Mouse (Mus musculus): ENCODE measurements around the gene Magi1. TPM values are rescaled to one million over a fixed set of nuclear protein-coding genes. Genes with fewer than 3 reads are reported as not detected.

The Magi1 gene
- total and polyA plus RNA-seq, 3 experiments = not detected

DNA sequence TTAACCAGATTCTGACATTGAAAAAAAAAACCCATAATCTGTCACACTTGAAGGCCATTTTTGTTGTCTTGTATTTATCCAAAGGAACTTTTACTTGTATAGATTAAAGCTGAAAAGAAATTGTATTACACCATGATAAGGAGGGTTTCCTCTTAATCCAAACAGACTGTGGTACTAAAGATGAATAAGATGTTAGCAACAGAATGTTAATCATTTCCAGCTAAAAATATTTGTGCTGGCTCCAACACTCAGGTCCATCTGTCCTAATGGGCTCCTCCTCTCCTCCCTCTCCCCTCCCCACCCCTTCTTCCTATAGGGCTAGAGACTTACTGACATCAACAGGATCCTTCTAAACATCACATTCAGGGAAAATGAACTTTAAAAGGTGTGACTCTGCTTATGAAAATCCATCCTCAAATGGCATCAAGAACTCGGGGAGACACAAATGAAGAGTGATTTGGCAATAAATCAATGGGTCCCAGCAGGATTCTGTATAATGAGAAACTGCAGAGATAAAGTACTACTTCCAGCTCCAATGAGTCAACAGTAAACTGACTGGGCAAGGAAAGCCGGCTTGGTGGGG, 102.0 kb downstream of the Magi1 start:
- H3K79me2 ChIP-seq (ENCODE audit: control insufficient read depth, insufficient read depth, low read length, poor library complexity) = no peaks in the 10 kb centered on the region
- TF ChIP-seq MAX (IDR thresholded peaks at IDR 0.05; ENCODE audit: low read length) (no peak), EP300 (IDR thresholded peaks at IDR 0.05; ENCODE audit: low read depth in 1 of 2, low read length in 2 of 2) (no peak), CTCF (IDR thresholded peaks at IDR 0.05 in 2 of 3, conservative IDR thresholded peaks at IDR 0.05 in 1 of 3; ENCODE audit: control insufficient read depth in 1 of 3, insufficient read depth in 1 of 3, low read depth in 2 of 3, low read length in 3 of 3, poor library complexity in 1 of 3, severe bottlenecking in 1 of 3) (no peak), KAT2A (conservative IDR thresholded peaks at IDR 0.05; ENCODE audit: low read depth, low read length) (no peak), POLR2AphosphoS5 (IDR thresholded peaks at IDR 0.05; ENCODE audit: borderline replicate concordance, low read depth, low read length) (no peak), MAZ (IDR thresholded peaks at IDR 0.05; ENCODE audit: low read depth, low read length) (no peak), USF1 (IDR thresholded peaks at IDR 0.05; ENCODE audit: low read depth, low read length) (no peak)
- no peaks in the 10 kb centered on the region for H3K4me1 ChIP-seq (ENCODE audit: control insufficient read depth in 1 of 2, insufficient read depth in 2 of 2, low read length in 2 of 2)
- no peaks in the 10 kb centered on the region for H3K27me3 ChIP-seq (ENCODE audit: control insufficient read depth in 1 of 2, insufficient read depth in 2 of 2, low read length in 2 of 2)
- H3K9me3 ChIP-seq (replicated peaks; ENCODE audit: insufficient read depth, low read length) = no peaks in the 10 kb centered on the region
- no peaks in the 10 kb centered on the region for H3K36me3 ChIP-seq (ENCODE audit: control insufficient read depth in 1 of 2, insufficient read depth in 2 of 2, low read length in 2 of 2)
- H3K27ac ChIP-seq (ENCODE audit: control insufficient read depth, low read depth, low read length) = no peak overlapping the region
- no peak for DNase-seq (ENCODE audit: low read depth, low spot score)
- no peak overlapping the region for H3K9ac ChIP-seq (ENCODE audit: control insufficient read depth, low read depth, low read length, poor library complexity, severe bottlenecking)
- no peak overlapping the region for H3K4me3 ChIP-seq (ENCODE audit: control insufficient read depth in 1 of 2, insufficient read depth in 1 of 2, low read depth in 2 of 2, low read length in 2 of 2)

DNA sequence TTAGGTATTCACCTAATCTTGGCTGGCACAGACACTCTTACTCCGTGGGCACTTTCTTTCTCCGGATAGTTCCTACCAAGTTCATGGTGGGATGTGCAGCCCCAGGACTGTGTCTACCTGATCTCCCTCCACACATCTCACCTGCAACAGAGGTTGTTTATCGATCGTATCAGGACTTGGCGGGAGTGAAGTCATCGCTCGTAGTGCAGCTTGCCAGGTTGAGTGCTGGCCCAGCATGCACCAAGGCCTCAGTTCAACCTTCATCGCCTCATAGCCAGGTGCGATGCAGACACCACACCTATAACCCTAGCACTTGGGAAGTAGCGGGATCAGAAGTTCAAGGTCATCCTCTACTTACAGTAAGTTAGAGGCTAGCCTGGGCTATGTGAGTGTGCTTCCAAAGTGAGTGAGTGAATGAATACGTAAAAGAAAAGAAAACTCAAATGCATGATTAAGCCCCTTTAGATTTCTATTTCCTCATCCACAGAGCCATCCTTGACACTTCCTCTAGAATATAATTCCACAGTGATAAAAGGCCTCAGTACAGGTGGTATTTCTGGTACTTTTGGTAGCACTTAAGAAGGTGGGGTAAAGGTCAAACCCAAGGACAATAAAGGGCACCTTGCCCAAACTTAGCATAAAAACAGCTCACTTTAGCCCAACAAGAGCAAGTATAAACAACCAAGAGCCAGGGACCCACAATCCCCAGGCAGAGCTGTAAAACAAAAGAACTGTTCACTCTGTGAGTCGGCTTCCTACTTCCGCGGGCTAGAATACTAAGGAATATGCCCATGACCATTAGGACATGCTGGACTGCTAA, 103.2 kb downstream of the Magi1 start:
- Histone ChIP-seq H3K4me1 (ENCODE audit: control insufficient read depth in 1 of 2, insufficient read depth in 2 of 2, low read length in 2 of 2) (no peaks in the 10 kb centered on the region), H3K27ac (ENCODE audit: control insufficient read depth, low read depth, low read length) (no peak overlapping the region), H3K79me2 (ENCODE audit: control insufficient read depth, insufficient read depth, low read length, poor library complexity) (no peaks in the 10 kb centered on the region), H3K36me3 (ENCODE audit: control insufficient read depth in 1 of 2, insufficient read depth in 2 of 2, low read length in 2 of 2) (no peaks in the 10 kb centered on the region), H3K4me3 (ENCODE audit: control insufficient read depth in 1 of 2, insufficient read depth in 1 of 2, low read depth in 2 of 2, low read length in 2 of 2) (no peak overlapping the region), H3K27me3 (ENCODE audit: control insufficient read depth in 1 of 2, insufficient read depth in 2 of 2, low read length in 2 of 2) (no peaks in the 10 kb centered on the region), H3K9me3 (replicated peaks; ENCODE audit: insufficient read depth, low read length) (no peaks in the 10 kb centered on the region), H3K9ac (ENCODE audit: control insufficient read depth, low read depth, low read length, poor library complexity, severe bottlenecking) (no peak overlapping the region)
- no peak for DNase-seq (ENCODE audit: low read depth, low spot score)
- no peak for TF ChIP-seq MEF2A (IDR thresholded peaks at IDR 0.05; ENCODE audit: extremely low read depth, insufficient replicate concordance, low read depth, low read length, poor library complexity, severe bottlenecking)
- TF ChIP-seq ZNF384 (IDR thresholded peaks at IDR 0.05; ENCODE audit: low read depth, low read length) = no peak
- TF ChIP-seq CTCF (IDR thresholded peaks at IDR 0.05 in 2 of 3, conservative IDR thresholded peaks at IDR 0.05 in 1 of 3; ENCODE audit: control insufficient read depth in 1 of 3, insufficient read depth in 1 of 3, low read depth in 2 of 3, low read length in 3 of 3, poor library complexity in 1 of 3, severe bottlenecking in 1 of 3) = no peak
- TF ChIP-seq NRF1 (IDR thresholded peaks at IDR 0.05; ENCODE audit: insufficient read depth, low read depth, low read length, poor library complexity, severe bottlenecking) = no peak
- no peak for TF ChIP-seq SIN3A (IDR thresholded peaks at IDR 0.05; ENCODE audit: low read length)
- TF ChIP-seq ETS1 (IDR thresholded peaks at IDR 0.05; ENCODE audit: low read depth, low read length) = no peak
- no peak for TF ChIP-seq MYC (IDR thresholded peaks at IDR 0.05; ENCODE audit: low read depth, low read length)
- TF ChIP-seq GABPA (IDR thresholded peaks at IDR 0.05; ENCODE audit: low read depth, low read length) = no peak

Data from MEL (cell line).